Mouse (Mus musculus): Measurements from ENCODE around the gene Rasl10a.
"Not testable (repeated sequence)": the region's sequence is repeated elsewhere in the genome, so short reads cannot be mapped to it uniquely, and the experiment has no call there.

Gene Rasl10a

DNA sequence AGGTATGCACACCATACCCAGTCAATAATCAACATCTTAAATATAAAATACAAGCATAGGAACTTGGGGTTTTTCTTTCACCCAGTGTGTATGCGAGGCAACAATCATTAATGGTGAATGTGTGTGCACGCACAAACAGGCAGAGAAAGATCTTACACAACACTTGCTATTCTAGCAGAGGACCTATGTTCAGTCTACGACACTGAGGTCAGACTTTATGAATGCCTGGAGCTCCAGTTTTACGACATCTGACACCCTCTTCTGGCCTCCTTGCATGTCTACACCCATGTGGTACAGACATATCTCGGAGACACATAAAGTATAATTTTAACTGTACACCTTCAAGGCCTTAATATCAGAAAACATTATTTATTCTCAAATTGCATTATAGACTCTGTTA is 18.9 kb downstream of the Rasl10a start:
- not testable (repeated sequence) for DNase-seq (ENCODE audit: low spot score)

GRCm38 (mm10) chr11:5089147-5089546 is 31.2 kb downstream of the Rasl10a start:
- no peak for DNase-seq (ENCODE audit: low spot score)

GRCm38 (mm10) chr11:5091706-5092105 is 33.8 kb downstream of the Rasl10a start:
- no peak for DNase-seq (ENCODE audit: low spot score)

DNA sequence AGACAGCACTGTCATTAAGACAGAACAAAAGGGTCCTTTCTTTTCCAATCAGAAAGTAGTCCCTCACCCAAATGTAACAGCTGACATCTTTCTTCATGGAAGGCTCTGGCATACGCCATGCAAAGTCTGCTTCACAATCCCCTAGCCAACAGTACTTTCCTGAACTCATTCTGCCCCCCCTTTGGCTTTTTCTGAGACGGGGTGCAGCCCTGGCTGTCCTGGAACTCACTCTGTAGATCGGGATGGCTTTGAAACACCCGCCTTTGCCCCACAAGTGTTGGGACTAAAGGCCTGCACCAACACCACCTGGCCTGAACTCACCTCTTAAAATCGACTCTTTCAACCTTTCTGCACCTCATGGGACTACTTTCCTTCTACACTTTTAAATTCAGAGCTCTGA is 37.9 kb downstream of the Rasl10a start:
- no peak for DNase-seq (ENCODE audit: low spot score)

- DNase-seq (ENCODE audit: low spot score) = no peak
These were observed 38.6 kb downstream of the Rasl10a start for GRCm38 (mm10) chr11:5096480-5097020.

DNA sequence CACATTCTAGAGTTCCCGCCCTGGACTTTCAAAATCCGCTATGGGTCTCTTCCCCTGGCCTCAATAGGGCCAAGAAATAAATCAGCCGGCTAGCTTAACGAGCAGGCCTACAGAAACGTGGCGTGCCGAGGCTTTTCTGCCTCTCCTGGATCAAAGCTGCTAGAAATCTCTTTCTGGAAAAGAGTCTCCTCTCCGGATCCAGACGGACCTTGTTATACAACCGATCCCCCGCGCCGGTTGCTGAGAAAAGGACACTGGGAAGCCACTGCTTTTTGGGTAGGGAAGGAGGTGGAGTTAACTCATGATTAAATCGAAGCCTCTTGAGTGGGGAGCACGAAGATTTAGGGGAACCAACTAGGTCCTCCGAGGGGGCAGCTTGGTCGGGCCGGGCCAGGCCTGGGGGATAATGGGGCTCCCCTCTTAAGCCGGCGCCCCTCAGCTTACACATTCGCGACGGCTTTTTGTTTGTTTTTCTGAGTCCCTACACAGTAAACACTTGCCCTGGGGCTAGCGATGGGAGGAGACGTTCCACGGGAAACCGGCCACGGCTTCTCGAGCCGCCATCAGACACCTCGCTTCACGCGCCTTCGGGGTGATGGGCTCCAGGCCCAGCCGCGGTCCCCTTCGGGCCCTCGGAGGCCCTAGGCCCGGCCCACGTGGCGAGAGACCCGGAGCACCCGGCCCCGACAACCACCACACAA is 40.3 kb downstream of the Rasl10a start:
- DNase-seq (ENCODE audit: low spot score) = peak; percentile 67

GRCm38 (mm10) chr11:5098736-5099542 is 41.0 kb downstream of the Rasl10a start, which contains the start of the genes Rhbdd3 and Ewsr1:
Rhbdd3 (plus strand) TSS chr11:5098926.
Ewsr1 (minus strand) TSS chr11:5099266.
- DNase-seq (ENCODE audit: low spot score) = peak; percentile 98

DNA sequence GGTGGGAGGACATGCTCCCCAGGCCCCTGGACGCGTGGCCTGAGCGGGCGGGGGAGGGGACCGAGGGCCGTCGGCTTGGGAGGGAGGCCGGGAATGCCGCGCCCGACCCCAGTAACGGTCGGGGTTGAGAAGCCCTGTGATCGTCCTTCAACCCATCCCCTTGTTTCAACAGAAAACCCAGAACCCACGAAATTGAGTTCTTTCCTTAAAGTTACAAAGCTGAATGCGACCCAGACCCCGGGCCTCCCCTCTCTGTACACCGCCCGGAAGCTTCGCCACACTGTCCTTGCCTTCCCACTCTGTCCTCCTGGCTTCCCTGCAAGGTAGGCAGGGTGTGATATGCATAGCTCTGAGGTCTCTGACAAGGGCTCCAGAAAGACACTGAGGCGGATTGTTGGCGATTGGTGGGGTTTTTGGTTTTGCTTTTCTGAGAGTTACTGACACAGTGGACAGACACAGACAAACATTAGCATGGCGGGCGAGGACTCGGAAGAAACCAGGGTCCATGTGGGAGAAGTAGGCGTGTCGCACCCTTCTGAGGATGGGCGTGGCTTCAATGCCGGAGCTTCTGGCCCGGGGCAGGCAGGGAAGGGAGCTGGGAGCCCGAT is 41.8 kb downstream of the Rasl10a start:
- DNase-seq (ENCODE audit: low spot score) = peak; percentile 83

DNA sequence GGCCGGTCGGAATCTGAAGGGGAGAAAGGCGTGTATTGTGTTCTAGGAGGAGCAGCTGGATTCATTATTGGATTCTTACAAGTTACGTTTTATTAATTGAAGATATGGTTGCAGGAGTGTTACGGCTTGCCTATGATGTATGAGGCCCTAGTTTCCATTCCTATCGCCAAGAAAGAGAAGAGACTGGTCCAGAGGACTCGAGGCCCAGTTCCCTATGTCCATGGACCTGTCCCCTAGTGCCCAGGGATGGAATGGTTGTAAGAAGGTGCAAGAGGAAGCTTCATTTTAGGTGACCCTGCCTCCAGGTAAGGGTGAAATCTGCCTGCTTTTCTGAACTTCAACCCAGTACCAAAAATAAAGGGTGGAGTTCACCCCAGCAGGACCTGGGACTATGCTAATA is 42.4 kb downstream of the Rasl10a start:
- DNase-seq (ENCODE audit: low spot score) = no peak

- DNase-seq (ENCODE audit: low spot score) = no peak
These were observed 42.9 kb downstream of the Rasl10a start for GRCm38 (mm10) chr11:5100801-5101200.

DNA sequence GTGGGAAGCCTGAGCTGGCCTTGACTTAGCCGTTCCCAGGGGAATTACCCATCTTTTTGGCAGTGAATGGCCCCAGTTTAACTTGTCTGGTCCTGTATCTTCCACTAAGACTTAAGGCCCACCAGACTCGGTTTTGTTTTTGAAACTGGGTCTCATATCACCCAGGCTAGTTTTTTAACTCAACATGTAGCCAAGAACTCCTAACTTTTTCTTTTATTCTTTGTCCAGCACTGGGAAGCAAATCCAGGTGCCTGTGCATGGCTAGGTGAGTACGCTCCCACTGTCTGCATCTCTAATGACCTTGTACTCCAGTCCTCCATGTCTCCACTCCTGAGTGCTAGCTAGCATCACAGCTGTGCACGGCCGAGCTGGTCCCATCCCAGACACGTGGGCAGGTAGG is 43.7 kb downstream of the Rasl10a start:
- no peak for DNase-seq (ENCODE audit: low spot score)

DNA sequence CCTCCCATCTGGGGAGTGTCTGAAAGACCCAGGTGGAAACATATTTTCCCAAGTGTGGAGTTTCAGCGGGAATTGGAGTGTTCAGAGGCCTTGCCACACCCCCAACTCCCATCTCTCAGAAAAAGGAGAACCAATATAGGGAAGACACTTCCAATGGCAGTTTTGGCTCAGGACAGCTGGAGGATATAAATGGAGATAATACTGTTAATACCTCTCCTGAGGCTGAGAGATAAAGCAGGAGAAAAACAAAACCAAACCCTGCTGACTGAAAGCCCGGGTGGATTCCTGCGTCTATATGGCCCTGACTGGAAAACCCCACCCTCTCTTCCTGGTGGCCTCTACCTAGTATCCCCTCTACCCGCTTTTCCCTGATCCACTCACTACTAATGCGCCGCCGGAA is 44.5 kb downstream of the Rasl10a start:
- no peak for DNase-seq (ENCODE audit: low spot score)

- no peak for DNase-seq (ENCODE audit: low spot score)
These were observed 46.1 kb downstream of the Rasl10a start for GRCm38 (mm10) chr11:5103986-5104509.

GRCm38 (mm10) chr11:5109441-5109840 is 51.5 kb downstream of the Rasl10a start:
- DNase-seq (ENCODE audit: low spot score) = no peak

Data from c-Kit-positive CD71-positive TER-119-positive erythroid progenitor cells, embryonic 14.5 days (primary cell).